Mouse (Mus musculus) spleen, postnatal 10 days (tissue): ENCODE data around the gene Clec2e.
"Not testable (repeated sequence)": the region's sequence is repeated elsewhere in the genome, so short reads cannot be mapped to it uniquely, and the experiment has no call there.

Experiments used
- DNase-seq, 2 experiments: peaks; one replicate each; pipeline ENCODE4 v3.0.0; 2021 to 2022; ENCODE audit warnings: low spot score in 2 of 2

Clec2e gene

DNA sequence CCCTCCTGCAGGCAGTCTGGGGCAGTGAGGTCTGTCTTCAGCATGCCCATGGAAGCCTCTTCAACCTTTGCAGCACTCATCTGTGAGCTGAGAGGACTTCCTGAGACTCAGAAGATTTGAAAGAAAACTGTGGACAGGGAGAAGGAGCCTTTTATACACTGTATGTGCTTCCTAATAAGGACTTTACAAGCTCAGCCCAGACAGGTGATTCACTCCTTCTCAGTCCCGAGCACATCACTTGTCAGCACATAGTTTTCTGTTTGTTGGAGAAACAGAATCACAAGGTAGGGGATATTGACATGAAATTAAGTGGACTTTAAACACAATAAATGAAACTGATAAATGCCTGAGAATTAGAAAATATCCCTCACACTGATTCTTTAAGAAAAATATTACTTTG lies at the start of gene Clec2e:
TSS of gene Clec2e (minus strand) at position 120 of the 400 bp plus-strand sequence.
- DNase-seq: not testable (repeated sequence)

DNA sequence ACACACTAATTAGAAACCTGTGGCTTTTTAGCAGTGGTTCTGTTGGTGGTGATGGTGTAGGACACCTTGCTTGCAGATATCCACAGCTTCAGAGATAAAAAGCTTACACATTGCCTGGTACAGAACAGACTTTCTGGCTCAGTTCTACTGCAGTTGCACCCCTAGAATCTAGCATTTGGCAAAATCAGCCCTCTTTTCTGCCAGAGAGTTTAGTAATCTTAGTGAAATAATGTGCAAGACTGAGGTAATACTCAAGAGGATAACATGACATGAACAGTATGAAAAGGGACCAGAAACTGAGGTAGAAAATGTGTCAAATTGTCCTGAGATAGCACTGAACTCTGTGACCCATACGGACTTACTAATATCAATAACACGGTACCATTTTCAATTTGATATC lies 46.1 kb upstream of the Clec2e start:
- no peak for DNase-seq

GRCm38 (mm10) chr6:129132604-129133341 lies 32.1 kb upstream of the Clec2e start:
- DNase-seq: no peak

GRCm38 (mm10) chr6:129126861-129127260 lies 26.1 kb upstream of the Clec2e start:
- DNase-seq: no peak

GRCm38 (mm10) chr6:129124531-129124930 lies 23.8 kb upstream of the Clec2e start:
- not testable (repeated sequence) for DNase-seq

DNA sequence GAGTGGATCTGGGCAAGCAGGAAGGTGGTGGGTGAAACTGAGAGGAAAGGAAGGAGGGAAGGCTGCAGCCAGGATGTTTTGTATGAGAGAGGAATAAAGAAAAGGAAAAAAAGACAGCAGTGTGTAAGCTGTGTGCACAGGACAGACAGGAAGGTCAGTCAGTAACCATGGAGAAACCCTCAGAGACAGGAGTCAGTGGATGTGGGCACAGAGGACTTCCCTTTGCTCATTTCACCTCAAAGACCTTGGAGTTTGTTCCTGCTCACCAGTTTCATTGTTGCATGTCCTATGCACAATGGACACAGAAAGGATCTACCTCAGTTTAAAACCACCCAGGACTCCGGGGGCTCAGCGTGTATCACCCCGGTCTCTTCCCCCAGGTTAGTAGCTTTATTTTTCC lies 15.5 kb upstream of the Clec2e start:
- DNase-seq: no peak

DNA sequence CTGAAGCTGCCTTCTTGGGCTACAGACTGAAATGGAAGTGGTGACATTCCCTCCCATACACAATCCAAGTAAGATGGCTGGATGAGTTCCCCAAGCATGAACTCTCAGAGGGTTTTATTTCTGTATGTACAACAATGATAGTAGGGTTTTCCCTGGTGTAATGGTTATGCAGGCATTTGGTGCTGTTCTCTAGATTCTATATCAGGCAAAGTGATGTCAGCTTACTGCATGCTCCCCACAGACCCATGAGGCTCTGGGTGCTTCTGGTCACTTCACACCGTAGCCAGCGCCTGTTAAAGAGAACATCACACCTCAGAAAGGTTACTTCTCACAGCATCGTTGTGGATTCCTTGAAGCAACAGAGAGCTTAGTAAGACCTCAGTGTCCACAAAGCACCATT lies 13.5 kb upstream of the Clec2e start:
- not testable (repeated sequence) for DNase-seq

- no peak for DNase-seq
Measured at GRCm38 (mm10) chr6:129113769-129114168, 13.1 kb upstream of the Clec2e start.

DNA sequence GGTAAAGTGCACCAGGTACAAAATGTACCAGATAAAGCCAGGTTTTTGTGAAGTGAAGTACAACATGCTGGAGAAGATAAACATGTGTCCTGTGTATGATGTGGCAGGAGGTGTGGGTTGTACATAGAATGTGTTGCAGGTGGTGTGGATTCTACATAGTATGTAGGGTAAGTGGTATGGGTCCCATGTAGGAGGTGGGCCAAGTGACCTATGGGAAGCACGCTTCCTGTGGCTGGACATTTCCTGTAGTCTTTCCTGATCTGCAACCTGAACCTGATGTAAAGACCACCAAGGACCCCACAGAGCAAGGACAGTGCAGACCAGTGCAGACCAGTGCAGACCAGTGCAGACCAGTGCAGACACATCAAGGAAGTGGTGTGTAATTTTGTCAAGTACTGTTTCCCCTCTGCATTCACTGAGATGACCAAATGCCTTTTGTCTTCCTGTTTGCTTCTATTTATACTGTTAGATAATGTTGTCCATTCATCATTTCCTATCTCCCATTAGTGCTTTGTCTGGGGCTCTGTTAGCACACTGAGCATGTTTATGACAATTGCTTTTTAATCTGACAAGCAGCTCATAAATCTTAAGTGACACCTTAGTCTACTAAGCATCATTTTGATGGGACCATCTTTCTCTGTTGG lies 12.4 kb upstream of the Clec2e start:
- DNase-seq: no peak

- no peak for DNase-seq
Measured at GRCm38 (mm10) chr6:129112526-129112925, 11.8 kb upstream of the Clec2e start.

DNA sequence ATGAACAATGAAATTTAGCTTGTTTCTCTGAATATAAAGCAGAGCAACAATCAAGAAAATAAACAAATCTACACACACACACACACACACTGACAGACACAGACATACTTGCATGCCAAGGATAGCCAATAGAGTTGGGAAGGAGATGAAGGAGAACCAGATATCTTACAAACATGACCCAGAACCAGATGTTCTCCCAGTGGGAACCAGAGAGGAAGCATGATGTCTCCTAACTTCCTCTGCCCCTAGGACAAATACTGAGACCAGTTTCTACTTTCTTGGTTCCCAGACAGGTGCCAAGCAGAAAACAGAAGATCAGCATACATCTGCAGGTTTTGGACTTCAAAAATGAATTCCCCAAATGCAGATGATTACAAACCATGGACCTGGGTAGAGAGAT lies 7.2 kb upstream of the Clec2e start:
- no peak for DNase-seq

- no peak for DNase-seq
Measured at GRCm38 (mm10) chr6:129102858-129103555, 2.3 kb upstream of the Clec2e start.

DNA sequence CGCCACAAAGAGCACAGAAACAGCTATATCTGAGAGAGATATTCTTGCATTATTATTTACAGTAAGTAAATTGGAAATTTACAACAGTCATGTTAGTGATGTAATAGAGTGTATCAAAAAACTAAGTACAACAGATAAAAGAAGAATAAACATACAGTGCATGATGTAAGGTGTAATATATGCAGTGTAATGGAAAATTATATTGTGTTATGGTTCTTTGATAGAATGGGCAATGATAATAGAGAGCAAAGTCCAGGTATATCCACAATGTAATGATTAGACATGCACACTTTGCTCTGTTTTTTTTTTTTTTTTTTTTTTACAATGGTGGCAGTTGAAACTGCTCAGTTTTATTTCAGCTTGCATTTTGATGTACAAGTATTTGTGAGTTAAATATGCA lies 891 bp upstream of the Clec2e start:
- DNase-seq: no peak

GRCm38 (mm10) chr6:129097929-129098328 lies 2.8 kb downstream of the Clec2e start:
- DNase-seq: no peak

- peak in 1 of 2 experiments; percentile 17 for DNase-seq
Measured at GRCm38 (mm10) chr6:129095166-129095565, 5.5 kb downstream of the Clec2e start.

GRCm38 (mm10) chr6:129088596-129088995 lies 12.1 kb downstream of the Clec2e start:
- not testable (repeated sequence) for DNase-seq

DNA sequence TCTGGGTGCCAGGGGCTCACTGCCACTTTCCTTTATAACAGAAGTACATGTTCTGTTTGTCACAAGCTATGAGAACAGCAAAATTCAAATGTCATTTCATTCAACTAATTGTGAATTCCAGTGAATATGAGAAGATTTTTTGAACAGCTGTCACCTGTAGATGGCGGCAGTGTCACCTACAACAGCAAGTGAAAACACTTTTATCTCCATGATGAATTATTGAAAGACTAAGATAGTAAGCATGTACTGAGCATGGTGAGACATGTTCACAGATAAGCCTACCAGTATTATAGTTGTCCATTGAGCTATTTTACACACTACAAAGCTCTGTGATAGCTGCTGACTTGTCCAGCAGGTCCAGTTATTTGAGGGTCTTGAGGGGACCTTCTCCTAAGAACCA lies 12.6 kb downstream of the Clec2e start:
- DNase-seq: no peak

- DNase-seq: not testable (repeated sequence)
Measured at GRCm38 (mm10) chr6:129086031-129086430, 14.7 kb downstream of the Clec2e start.

GRCm38 (mm10) chr6:129085098-129085497 lies 15.6 kb downstream of the Clec2e start:
- no peak for DNase-seq

- peak; percentile 12 to 55 for DNase-seq
Measured at GRCm38 (mm10) chr6:129066986-129067385, 33.7 kb downstream of the Clec2e start.

GRCm38 (mm10) chr6:129066530-129066929 lies 34.2 kb downstream of the Clec2e start:
- no peak for DNase-seq

DNA sequence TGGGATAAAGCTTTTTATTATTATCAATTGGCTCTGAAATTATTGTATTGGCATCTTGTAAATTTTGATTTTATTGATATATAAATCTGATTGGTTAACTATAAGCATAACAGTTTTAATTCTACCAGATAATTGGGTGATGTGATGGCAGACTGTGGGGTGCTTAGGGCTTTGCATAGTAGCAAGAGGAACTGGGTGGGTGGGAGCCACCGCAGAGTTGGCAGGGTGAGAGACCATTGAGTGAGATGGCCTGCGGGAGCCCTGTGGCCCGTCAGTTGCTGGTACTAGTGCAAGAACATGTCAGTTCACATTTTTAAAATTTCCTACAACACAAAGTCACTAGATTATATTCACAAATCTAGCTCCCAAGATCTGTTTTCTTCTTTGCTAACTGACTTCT lies 34.9 kb downstream of the Clec2e start:
- DNase-seq: no peak

DNA sequence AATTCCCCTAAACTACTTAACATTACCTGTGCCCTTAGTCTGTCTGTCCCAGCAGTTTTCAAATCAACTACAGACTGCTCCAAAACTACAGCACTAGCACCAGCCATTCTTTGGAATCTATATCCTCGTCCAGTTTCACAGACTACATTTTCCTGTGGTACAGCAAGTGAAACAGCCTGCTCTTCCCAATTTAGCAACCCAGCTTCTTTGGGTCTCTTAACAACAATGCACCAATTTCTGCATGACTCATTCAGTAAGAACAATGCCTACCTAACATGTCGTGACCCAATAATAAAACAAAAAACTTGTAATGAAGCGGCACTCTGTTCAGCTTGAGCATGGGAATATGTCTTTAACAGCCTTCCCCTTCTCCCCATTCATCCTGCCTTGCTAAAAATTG lies 35.3 kb downstream of the Clec2e start:
- no peak for DNase-seq
